ENCODE assay signal across 14 mouse cellular contexts in the genomic region with DNA sequence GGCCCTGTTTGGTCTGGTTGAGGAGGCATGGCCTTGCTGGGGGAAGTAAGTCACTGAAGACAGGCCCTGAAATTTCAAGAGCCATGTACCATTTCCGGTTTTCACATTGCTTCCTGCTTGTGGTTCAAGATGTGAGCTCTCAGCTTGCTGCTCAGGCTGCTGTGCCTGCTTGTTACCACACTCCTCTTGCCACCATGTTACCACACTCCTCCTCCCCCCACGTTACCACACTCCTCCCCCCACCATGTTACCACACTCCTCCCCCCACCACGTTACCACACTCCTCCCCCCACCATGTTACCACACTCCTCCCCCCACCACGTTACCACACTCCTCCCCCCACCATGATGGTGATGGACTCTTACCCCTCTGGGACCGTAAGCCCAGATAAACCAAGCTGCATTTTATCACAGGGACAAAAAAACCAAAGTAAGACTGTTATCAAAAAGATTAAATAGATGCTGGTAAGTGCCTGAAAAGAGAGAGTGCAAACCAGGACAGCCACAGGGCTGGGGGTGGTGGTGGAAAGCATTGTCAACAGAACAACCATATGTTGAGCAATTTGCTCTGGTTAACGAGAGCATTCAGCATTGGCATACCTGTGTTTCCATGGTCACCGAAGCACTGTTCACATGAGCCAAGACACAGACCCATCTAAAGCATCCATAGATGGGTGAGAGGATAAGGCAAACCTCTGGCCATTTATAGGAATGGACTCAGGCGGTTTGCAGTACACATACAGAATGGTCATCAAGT.
DNase-seq lines count a peak whose midpoint lies in the region; ATAC-seq and TF ChIP-seq lines count a peak whose summit lies in the region.
"Had no signal": no experiment of that assay in that cellular context is flagged by ENCODE, and none has a peak within 500 bp of the region (broad histone marks: within the 10 kb centered on the region; RNA-seq: fewer than 3 reads in every experiment).

No protein-coding gene starts in this region.

- H3K27ac ChIP-seq in liver, postnatal 0 days (ENCODE audit: low read depth) = no peak overlapping the region
- no peak overlapping the region for H3K27ac ChIP-seq in liver, embryonic 11.5 days (ENCODE audit: low read depth, low read length)
- H3K27ac ChIP-seq in forebrain, embryonic 14.5 days (ENCODE audit: low read depth, low read length) = peak overlapping the region; percentile 39; the same call in 1 of the 2 replicates
- H3K27ac ChIP-seq in limb, embryonic 12.5 days = 0 out of 2 replicates have a peak overlapping the region, but pooled peaks have one; percentile 12
- H3K27ac ChIP-seq: embryonic facial prominence, embryonic 12.5 days; limb, embryonic 15.5 days had no signal

- H3K27me3 ChIP-seq in liver, postnatal 0 days (ENCODE audit: insufficient read depth, low read length) = no peaks in the 10 kb centered on the region
- H3K27me3 ChIP-seq in liver, embryonic 11.5 days (replicated peaks; ENCODE audit: control insufficient read depth, insufficient read depth, low read length) = no peaks in the 10 kb centered on the region
- no peaks in the 10 kb centered on the region for H3K27me3 ChIP-seq in forebrain, embryonic 14.5 days (replicated peaks; ENCODE audit: control insufficient read depth, insufficient read depth, low read length)
- no peaks in the 10 kb centered on the region; the same call in 1 of the 2 replicates for H3K27me3 ChIP-seq in limb, embryonic 12.5 days
- H3K27me3 ChIP-seq: embryonic facial prominence, embryonic 12.5 days; heart, embryonic 12.5 days; limb, embryonic 15.5 days had no signal

- peak; percentile 57 for DNase-seq in cerebellum, adult 9-11 months
- no peak for DNase-seq in cerebellum, postnatal 4 days (ENCODE audit: low spot score in 2 of 2)
- no peak for DNase-seq in liver, postnatal 0 days
- no peak for DNase-seq in liver, embryonic 11.5 days (ENCODE audit: low spot score)
- no peak for DNase-seq in forebrain, embryonic 14.5 days (ENCODE audit: low spot score)
- DNase-seq in adrenal gland, postnatal 10 days = no peak
- DNase-seq in gastrocnemius, adult 8-10 months (ENCODE audit: low spot score in 2 of 2) = no peak
- DNase-seq: kidney, postnatal 14 days; lung, postnatal 10 days had no signal

- H3K36me3 ChIP-seq in liver, postnatal 0 days (replicated peaks; ENCODE audit: insufficient read depth, low read length) = no peaks in the 10 kb centered on the region
- H3K36me3 ChIP-seq in liver, embryonic 11.5 days (ENCODE audit: control insufficient read depth, insufficient read depth, low read length) = no peaks in the 10 kb centered on the region
- H3K36me3 ChIP-seq in forebrain, embryonic 14.5 days (ENCODE audit: control insufficient read depth, insufficient read depth, low read length) = no peaks in the 10 kb centered on the region
- H3K36me3 ChIP-seq in limb, embryonic 12.5 days = no peaks in the 10 kb centered on the region
- H3K36me3 ChIP-seq: embryonic facial prominence, embryonic 12.5 days; heart, embryonic 12.5 days; limb, embryonic 15.5 days had no signal

- no peak overlapping the region for H3K9ac ChIP-seq in liver, postnatal 0 days (replicated peaks)
- no peak overlapping the region for H3K9ac ChIP-seq in liver, embryonic 11.5 days (ENCODE audit: low read depth, low read length)
- no peak overlapping the region for H3K9ac ChIP-seq in forebrain, embryonic 14.5 days (ENCODE audit: low read length)
- H3K9ac ChIP-seq in limb, embryonic 12.5 days (replicated peaks) = no peak overlapping the region
- H3K9ac ChIP-seq: embryonic facial prominence, embryonic 12.5 days; heart, embryonic 12.5 days; limb, embryonic 15.5 days had no signal

- no peak overlapping the region for H3K4me2 ChIP-seq in liver, postnatal 0 days (ENCODE audit: low read depth, low read length)
- H3K4me2 ChIP-seq in liver, embryonic 11.5 days = no peak overlapping the region
- H3K4me2 ChIP-seq in forebrain, embryonic 14.5 days (ENCODE audit: low read length) = no peak overlapping the region
- no peak overlapping the region for H3K4me2 ChIP-seq in limb, embryonic 12.5 days
- H3K4me2 ChIP-seq: embryonic facial prominence, embryonic 12.5 days; heart, embryonic 12.5 days; limb, embryonic 15.5 days had no signal

- no peak for TF ChIP-seq EP300 in liver, postnatal 0 days (IDR thresholded peaks at IDR 0.05; ENCODE audit: low read depth)

- 0 out of 2 replicates have a peak, but pooled peaks have one; percentile 55 for ATAC-seq in liver, postnatal 0 days
- no peak for ATAC-seq in liver, embryonic 11.5 days (replicated peaks; ENCODE audit: low FRiP score)
- ATAC-seq in forebrain, embryonic 14.5 days = no peak
- no peak for ATAC-seq in limb, embryonic 12.5 days (ENCODE audit: insufficient number of reproducible peaks, insufficient read depth, low FRiP score, low TSS enrichment, low read depth)
- ATAC-seq: inflammation-experienced regulatory T-cells, adult 6 months had no signal

- WGBS in liver, postnatal 0 days (ENCODE audit: insufficient replicate concordance) = 50% methylated on average over 8 of the region's 8 CpGs
- 54% methylated on average over 8 of the region's 8 CpGs for WGBS in liver, embryonic 11.5 days
- 48% methylated on average over 8 of the region's 8 CpGs for WGBS in forebrain, embryonic 14.5 days
- 63% methylated on average over 8 of the region's 8 CpGs for WGBS in limb, embryonic 12.5 days

- no peak overlapping the region for H3K4me3 ChIP-seq in liver, postnatal 0 days (ENCODE audit: low read depth, low read length)
- H3K4me3 ChIP-seq in liver, embryonic 11.5 days (ENCODE audit: low read depth, low read length) = no peak overlapping the region
- H3K4me3 ChIP-seq in forebrain, embryonic 14.5 days (ENCODE audit: low read depth, low read length) = no peak overlapping the region
- no peak overlapping the region for H3K4me3 ChIP-seq in limb, embryonic 12.5 days (replicated peaks)
- H3K4me3 ChIP-seq: embryonic facial prominence, embryonic 12.5 days; heart, embryonic 12.5 days; limb, embryonic 15.5 days had no signal

- H3K4me1 ChIP-seq in liver, postnatal 0 days (ENCODE audit: insufficient read depth) = no peaks in the 10 kb centered on the region
- no peaks in the 10 kb centered on the region; the same call in 1 of the 2 replicates for H3K4me1 ChIP-seq in liver, embryonic 11.5 days (replicated peaks; ENCODE audit: control insufficient read depth, insufficient read depth, low read length)
- H3K4me1 ChIP-seq in forebrain, embryonic 14.5 days (ENCODE audit: control insufficient read depth, insufficient read depth, low read length) = peaks cover 36% of the 10 kb centered on the region
- peaks cover 55% of the 10 kb centered on the region for H3K4me1 ChIP-seq in limb, embryonic 12.5 days (replicated peaks)

- no peak for TF ChIP-seq CTCF in liver, postnatal 0 days (IDR thresholded peaks at IDR 0.05; ENCODE audit: low read depth)

- H3K9me3 ChIP-seq in liver, postnatal 0 days (ENCODE audit: low read length) = no peaks in the 10 kb centered on the region
- H3K9me3 ChIP-seq in liver, embryonic 11.5 days (ENCODE audit: control insufficient read depth, low read length) = no peaks in the 10 kb centered on the region
- H3K9me3 ChIP-seq in forebrain, embryonic 14.5 days (replicated peaks; ENCODE audit: control insufficient read depth, low read length) = no peaks in the 10 kb centered on the region
- H3K9me3 ChIP-seq in limb, embryonic 12.5 days = no peaks in the 10 kb centered on the region
- H3K9me3 ChIP-seq: embryonic facial prominence, embryonic 12.5 days; heart, embryonic 12.5 days; limb, embryonic 15.5 days had no signal

Comparison
In these comparisons a context has a peak if more than half of its experiments do, and no peak if none do; other contexts are left out.
1. H3K27ac ChIP-seq: peak in forebrain, embryonic 14.5 days (single experiment) and limb, embryonic 12.5 days (single experiment); none in liver, postnatal 0 days (single experiment) and liver, embryonic 11.5 days (single experiment).